Mouse (Mus musculus) gastrocnemius, adult 2 months (tissue): ENCODE results near the gene Runx1. TPM values are rescaled to one million over a fixed set of nuclear protein-coding genes. Genes with fewer than 3 reads are reported as not detected.

Experiments used
- DNase-seq: peaks from one replicate; pipeline ENCODE4 v3.0.0; 2022
- H3K27ac ChIP-seq: fragments of 200-600 bp; 2 replicates; pipeline ENCODE4 v1.8.1; 2022; ENCODE audit warnings: mild to moderate bottlenecking
- H3K4me3 ChIP-seq: fragments of 200-600 bp; 2 replicates; pipeline ENCODE4 v1.8.1; 2022; ENCODE audit warnings: mild to moderate bottlenecking, moderate library complexity
- CTCF ChIP-seq: fragments of 200-600 bp; IDR thresholded peaks from 2 replicates; pipeline ENCODE4 v1.8.1; 2022; ENCODE audit warnings: antibody characterized with exemption, mild to moderate bottlenecking, moderate library complexity
- intact Hi-C: fragments of 180-260 bp; cut with DNase I; formaldehyde crosslinking; loops from one replicate; pipeline ENCODE4 v1.15.1; 2025
- total RNA-seq, 2 experiments: library from RNA; stranded (reverse); gene quantifications; 2 replicates each; pipeline ENCODE4 v1.2.3; 2021

Gene Runx1
- total RNA-seq, 2 experiments from 2014 or later = 2.2 to 4.0 TPM

DNA sequence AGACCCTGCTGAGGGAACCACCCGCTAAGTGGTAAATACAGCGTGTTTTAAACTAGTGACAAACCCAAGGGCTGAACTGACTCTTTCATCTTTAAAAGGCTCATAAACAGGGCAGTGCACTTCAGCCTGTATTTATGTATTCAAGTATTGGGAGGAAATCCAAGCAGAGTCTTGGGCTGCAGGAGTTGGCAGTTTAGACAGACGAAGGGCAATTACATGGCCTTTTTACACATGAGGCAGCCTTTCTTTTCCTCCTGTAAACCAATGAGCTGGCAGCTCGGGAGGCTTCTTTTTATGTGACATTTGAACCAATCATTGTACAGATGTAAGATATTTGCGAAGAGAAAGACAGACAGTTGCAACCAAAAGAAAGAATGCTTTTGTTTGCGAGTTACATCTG lies 233.7 kb downstream of the Runx1 start:
- intact Hi-C loops = no loop called here
- no peak for DNase-seq
- no peak overlapping the region for H3K27ac ChIP-seq
- no peak overlapping the region for H3K4me3 ChIP-seq
- TF ChIP-seq CTCF = no peak

DNA sequence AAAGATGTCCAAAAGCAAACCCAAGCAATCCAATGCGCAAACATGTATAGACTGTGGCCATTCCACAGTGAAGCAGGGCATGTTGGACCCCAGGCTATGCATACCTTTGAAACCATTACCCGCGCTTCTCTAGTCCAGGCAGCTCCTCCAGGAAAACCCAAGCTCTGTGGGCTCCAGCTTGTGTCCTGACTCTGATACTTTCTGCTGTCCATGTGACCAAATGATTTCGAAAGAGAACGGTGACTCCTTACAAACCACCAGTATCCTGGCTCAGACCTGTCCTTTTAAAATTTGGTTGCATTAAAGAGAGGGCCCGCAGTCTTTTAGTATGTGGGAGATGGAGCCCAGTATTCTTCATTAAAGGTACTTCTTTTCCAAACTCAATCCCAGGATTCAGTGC lies 234.2 kb downstream of the Runx1 start:
- no peak for DNase-seq
- Histone ChIP-seq H3K4me3 (no peak overlapping the region), H3K27ac (no peak overlapping the region)
- intact Hi-C loops = no loop called here
- no peak for TF ChIP-seq CTCF

DNA sequence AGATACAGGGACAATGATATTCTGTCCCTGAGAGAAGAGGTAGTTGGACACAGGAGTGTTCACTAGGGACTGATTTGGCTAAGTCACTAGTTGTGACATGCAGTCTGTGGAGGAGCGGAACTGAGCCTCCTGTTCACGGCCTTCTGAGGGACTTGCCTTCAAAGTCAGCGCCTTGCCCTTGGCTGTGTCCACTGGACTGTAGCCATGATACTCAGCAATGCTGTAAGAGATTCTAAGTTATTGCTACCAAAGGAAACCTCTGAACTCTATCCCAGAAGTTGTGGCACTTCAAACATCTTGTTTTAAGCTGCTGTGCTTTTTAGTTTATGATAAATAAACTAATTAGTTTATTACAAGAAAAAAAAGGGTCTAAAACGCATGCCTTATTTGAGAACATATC lies 238.1 kb downstream of the Runx1 start:
- Histone ChIP-seq H3K27ac (no peak overlapping the region), H3K4me3 (no peak overlapping the region)
- TF ChIP-seq CTCF = no peak
- no peak for DNase-seq
- intact Hi-C loops = no loop called here

DNA sequence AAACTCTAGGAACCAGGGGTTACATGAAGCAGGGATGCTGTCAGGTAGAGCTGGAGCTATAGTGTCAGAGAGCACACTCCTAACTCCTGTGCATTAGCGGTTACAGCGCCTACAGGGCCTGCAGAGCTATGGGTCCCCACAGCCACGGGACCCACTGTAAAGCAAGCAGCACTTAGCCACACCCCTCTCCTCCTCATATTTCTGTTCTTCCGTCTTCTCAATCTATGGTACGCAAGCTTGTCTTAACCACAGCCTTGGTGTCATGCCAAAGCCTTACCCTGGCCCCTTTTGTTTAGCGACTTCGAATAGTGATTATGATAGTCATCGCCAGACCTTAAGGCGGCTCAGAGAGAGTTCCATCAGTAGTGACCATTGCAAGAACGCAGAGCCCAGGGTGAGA lies 244.2 kb downstream of the Runx1 start:
- intact Hi-C loops = no loop called here
- DNase-seq = no peak
- TF ChIP-seq CTCF = no peak
- H3K27ac ChIP-seq = no peak overlapping the region
- H3K4me3 ChIP-seq = no peak overlapping the region

DNA sequence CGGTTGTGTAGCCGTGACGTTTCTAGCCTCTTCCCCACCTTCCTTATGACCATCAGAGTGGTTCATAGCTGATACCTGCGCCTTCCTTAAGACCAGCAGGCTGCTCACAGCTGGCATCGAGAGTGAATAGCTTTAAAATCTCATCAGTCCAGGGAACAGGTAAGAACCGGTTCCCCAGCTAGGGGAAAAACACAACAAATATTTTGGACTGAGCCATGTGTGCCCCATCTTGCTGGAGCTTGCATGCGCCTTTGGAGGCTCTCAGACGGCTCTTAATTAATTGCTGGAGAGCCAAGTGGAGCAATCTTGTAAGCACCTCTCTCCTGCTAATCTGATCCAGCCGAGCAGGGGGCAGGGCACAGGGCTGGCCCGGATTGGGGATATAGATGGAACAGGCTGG lies 245.0 kb downstream of the Runx1 start:
- intact Hi-C loops = no loop called here
- H3K4me3 ChIP-seq = no peak overlapping the region
- no peak overlapping the region for H3K27ac ChIP-seq
- no peak for TF ChIP-seq CTCF
- no peak for DNase-seq

DNA sequence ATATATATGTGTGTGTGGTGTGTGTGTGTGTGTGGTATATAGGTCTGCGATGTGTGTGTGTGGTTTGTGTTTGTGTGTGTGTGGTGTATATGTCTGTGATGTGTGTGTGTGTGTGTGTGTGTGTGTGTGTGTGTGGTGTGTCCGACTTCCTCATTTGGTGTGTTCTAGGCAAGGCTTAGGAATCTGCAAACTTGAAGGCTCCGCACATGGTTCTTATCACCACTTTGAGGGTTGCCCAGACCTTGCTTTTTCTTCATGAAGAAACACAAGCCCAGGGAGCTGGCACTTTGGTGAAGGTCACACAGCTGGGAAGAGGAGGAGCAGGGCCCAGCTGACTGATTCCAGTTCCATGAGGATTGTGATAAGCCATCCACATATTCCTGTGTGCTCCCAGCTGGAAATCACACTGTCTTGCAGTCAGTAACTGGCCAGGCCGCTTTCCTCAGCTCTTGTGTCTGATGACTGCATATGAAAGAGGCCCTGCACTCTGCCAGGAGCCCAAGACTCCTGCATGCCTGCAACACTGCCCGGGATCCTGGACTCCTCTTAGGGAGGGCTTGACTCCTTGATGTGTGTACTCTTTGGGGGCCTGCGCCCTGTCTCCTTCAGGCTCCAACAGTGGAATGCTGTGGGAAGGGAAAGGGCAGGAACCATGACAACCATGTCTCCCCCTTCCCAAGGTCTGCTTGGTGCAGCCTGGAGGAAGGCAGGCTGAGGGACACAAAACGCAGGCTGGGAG lies 246.9 kb downstream of the Runx1 start:
- H3K4me3 ChIP-seq = no peak overlapping the region
- intact Hi-C loops = no loop called here
- H3K27ac ChIP-seq = no peak overlapping the region
- TF ChIP-seq CTCF = no peak
- DNase-seq = no peak

DNA sequence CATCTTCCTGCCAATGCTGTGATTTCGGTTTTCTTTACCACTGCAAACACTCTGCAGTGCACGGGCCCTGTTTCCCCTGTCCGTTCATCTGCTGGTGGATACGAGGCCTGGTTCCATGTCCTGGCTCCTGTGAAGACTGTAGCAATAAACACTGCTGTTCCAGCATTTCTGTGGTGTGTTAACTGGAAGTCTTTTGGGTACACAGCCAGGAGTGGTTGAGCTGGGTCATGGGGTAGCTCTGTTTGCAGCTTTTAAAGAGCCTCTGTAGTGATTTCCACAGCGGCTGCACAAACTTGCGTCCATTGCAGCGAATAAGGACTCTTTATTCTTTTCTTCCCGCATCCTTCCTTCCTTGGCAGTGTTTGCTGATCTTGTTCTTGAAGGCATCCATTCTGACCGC lies 248.6 kb downstream of the Runx1 start:
- no peak overlapping the region for H3K27ac ChIP-seq
- intact Hi-C loops = no loop called here
- no peak for DNase-seq
- no peak overlapping the region for H3K4me3 ChIP-seq
- no peak for TF ChIP-seq CTCF

DNA sequence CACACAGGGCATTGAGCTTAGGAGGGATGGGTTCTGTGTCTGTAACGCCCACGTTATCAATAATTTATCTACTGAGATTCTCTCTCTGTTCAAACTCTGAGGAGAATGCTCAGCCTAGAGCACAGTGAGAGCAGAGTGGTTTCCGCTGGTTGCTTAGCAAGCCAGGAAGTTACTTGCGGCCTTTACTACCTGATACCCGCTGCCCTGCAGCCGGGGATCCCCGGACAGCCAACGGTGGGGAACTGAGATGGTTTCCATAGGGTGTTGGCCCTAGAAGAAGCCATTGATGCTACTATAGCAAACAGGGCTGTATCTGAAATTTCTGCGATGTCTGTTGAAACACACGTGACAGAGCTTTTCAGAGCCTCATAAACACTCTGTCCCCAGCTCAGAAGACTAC lies 250.2 kb downstream of the Runx1 start:
- Histone ChIP-seq H3K4me3 (no peak overlapping the region), H3K27ac (no peak overlapping the region)
- no peak for DNase-seq
- intact Hi-C loops = no loop called here
- TF ChIP-seq CTCF = no peak

DNA sequence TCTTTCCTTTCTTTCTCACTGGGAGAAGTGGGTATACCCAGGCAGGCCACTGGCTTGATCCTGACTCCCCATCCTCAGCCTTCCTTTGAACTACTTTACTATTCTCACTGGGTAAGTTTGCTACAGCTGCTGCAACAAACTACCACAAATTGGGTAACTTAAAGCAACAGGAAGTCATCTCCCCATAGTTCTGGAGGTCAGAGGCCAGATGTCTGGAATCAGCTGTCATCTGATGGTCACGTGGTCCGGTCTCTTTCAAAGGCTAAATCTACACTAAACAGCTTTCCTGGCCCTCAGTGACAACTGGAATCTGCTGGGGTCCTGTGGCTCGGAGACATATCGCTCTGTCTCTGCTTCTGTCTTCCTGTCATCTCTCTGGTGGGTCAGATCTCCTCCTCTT lies 252.8 kb downstream of the Runx1 start:
- intact Hi-C loops = no loop called here
- no peak for DNase-seq
- no peak overlapping the region for H3K27ac ChIP-seq
- H3K4me3 ChIP-seq = no peak overlapping the region
- no peak for TF ChIP-seq CTCF

DNA sequence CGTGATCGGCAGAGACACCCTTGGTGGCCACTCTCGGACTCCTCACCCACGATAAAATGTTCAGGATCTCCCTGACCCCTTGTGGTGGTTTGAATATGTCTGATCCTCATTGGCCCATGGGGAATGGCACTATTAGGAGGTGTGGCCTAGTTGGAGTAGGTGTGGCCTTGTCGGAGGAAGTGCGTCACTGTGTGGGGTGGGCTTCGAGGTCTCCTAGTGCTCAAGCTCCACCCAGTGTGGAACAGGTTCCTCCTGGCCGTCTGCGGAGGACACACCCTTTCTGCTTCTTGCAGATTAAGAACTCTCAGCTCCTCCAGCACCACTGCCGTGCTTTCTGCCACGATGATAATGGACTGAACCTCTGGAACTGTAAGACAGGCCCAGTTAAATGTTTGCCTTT lies 254.7 kb downstream of the Runx1 start:
- no peak for DNase-seq
- H3K27ac ChIP-seq = no peak overlapping the region
- no peak for TF ChIP-seq CTCF
- intact Hi-C loops = no loop called here
- no peak overlapping the region for H3K4me3 ChIP-seq

DNA sequence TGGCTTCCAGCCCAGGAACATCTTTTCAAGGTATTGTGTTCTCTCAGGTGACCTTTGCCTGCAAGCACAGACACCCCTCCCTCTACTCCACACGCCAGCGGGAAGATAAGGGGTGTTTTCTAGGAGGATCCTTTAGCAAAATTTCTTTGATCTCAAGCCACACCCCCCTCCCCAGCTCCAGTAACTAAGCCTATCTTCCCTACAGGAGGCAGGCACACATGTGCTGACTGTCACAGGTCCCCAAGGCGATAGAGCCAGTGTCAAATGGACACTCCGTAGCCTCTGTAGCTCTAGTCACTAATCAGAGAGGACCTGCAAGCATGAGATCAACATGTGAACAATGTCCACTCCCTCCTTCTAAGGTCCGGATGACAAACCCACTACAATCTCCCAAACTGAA lies 259.8 kb downstream of the Runx1 start:
- intact Hi-C loops = loop anchor here (2.0 to 5.0 kb wide), 3 partner anchors 571 to 886 kb away; no protein-coding TSS in a partner anchor
- TF ChIP-seq CTCF = no peak
- Histone ChIP-seq H3K4me3 (no peak overlapping the region), H3K27ac (no peak overlapping the region)
- no peak for DNase-seq

DNA sequence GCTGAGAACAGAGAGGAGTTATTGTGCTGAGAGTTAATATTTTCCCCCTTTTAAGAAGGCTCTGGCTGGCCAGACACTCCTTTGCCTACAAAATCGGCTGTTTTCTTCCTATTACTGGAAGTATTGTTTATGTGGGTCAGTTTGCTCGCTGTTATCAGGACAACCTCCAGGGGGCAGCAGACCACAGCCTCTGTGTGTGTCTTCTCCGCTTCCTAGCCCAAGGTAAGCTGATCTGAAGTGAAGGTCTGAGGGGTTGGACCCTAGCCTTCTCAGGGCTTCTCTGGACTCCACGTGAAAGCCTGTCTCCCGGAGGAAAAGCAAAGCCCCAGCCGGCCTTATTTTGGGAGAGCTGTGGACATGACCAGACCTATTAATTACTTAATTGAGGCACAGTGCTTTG lies 260.2 kb downstream of the Runx1 start:
- peak; percentile 85 for DNase-seq

DNA sequence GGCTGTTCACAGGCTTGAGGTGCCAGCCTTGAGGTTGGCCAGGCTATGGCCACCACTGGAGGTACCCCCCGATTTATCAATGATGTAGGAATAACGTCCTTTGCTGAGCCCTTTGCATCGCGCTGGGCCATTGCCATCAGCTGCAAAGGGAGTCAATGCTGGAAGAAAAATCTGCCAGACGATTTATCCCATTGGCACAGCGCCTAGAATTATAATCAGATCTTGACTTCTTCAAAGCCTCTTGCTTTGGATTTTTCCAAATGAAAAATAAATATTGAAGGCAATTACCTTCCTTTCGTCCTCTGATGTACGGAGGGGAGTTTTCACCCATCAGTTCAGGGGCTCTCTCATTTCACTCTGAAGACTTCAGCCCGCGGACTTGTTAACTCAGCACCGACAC lies 260.7 kb downstream of the Runx1 start:
- Histone ChIP-seq H3K4me3 (peak overlapping the region; percentile 48), H3K27ac (peak overlapping the region; percentile 62)
- TF ChIP-seq CTCF = no peak
- DNase-seq = no peak
- intact Hi-C loops = loop anchor here (2.0 to 5.0 kb wide), 3 partner anchors 134 to 887 kb away; no protein-coding TSS in a partner anchor

More for the DNA sequence above, 260.2 kb downstream of the Runx1 start:
- peak overlapping the region; percentile 48 for H3K4me3 ChIP-seq
- peak overlapping the region; percentile 62 for H3K27ac ChIP-seq
- intact Hi-C loops = loop anchor here (2.0 to 5.0 kb wide), 4 partner anchors 133 to 887 kb away; no protein-coding TSS in a partner anchor
- TF ChIP-seq CTCF = peak; percentile 94

DNA sequence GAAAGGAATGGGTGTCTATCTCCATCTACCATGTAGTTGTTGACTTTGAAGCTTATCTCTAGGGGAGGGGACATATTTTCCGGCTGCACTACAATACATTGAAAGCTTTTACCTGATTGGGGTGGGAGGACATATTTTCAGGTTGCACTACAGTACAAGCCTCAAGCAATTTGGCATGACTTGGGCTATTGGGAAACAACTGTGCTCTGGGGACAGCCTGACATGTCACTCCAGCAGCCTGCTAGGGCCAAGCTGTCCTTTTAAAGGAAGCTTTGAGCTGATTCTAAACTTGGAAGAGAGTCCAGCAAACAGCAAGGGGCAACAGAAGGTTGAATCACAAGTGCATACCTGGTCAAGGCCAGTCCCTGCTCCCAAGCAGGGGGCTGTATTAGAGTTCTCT lies 270.9 kb downstream of the Runx1 start:
- intact Hi-C loops = no loop called here
- no peak overlapping the region for H3K4me3 ChIP-seq
- no peak for TF ChIP-seq CTCF
- H3K27ac ChIP-seq = no peak overlapping the region
- DNase-seq = no peak
